Mouse (Mus musculus): ENCODE results near the gene Slco1a6. TPM values are rescaled to one million over a fixed set of nuclear protein-coding genes. Genes with fewer than 3 reads are reported as not detected.
"Not testable (repeated sequence)": the region's sequence is repeated elsewhere in the genome, so short reads cannot be mapped to it uniquely, and the experiment has no call there.

Gene Slco1a6
- polyA plus RNA-seq, 1 experiment from 2014 or later: not detected

DNA sequence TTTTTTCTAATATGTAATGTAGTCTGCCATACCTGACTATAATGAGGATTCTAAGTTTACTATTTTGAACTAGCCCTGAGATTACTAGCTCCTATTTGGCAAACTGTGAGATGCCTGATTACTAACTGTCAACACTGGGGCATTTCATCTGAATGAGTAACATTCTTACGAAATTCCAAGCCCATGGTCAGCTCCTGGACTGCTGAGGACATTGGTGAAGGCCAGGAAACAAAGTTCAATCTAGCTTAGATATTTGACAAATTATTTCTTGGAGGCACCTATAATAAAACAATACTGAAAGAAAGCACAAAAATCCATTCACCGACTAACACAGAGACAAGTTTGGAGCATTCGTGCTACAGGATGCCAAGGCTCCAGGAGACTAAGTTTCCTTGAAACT is 150.0 kb downstream of the Slco1a6 start:
- H3K27me3 ChIP-seq (ENCODE audit: control insufficient read depth, insufficient read depth, low read length); H3K36me3 ChIP-seq (ENCODE audit: control insufficient read depth, insufficient read depth, low read length); H3K4me3 ChIP-seq (ENCODE audit: low read depth, low read length); H3K9me3 ChIP-seq (ENCODE audit: control insufficient read depth, low read length); ATAC-seq (ENCODE audit: insufficient read depth, low FRiP score, low TSS enrichment); H3K27ac ChIP-seq (ENCODE audit: low read depth, low read length); H3K4me1 ChIP-seq (ENCODE audit: control insufficient read depth, insufficient read depth, low read length); H3K4me2 ChIP-seq (ENCODE audit: low read depth); DNase-seq (ENCODE audit: low spot score); H3K9ac ChIP-seq (ENCODE audit: low read length): not testable (repeated sequence)
- 91% methylated on average over 3 of the region's 3 CpGs for WGBS

DNA sequence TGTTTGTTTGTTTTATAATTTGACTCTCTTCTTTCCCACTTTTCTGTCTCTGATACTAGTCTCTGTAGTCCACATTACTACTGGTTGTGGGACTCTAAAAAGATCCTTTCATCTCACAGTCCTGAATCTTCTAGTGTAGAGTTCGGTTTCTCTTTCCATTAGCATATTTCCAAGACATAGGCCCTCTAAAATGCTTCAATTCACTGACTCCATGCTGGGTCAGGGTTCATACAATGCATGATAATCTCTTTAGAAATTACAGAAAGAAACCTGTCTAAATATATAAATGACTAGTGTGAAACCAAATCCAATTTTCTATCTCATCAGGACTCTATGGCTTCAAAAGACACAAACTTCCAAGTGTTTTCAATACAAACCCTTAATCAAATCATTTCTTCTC is 160.6 kb downstream of the Slco1a6 start:
- Histone ChIP-seq H3K4me1 (ENCODE audit: control insufficient read depth, insufficient read depth, low read length) (no peaks in the 10 kb centered on the region), H3K4me2 (ENCODE audit: low read depth) (no peak overlapping the region), H3K27ac (ENCODE audit: low read depth, low read length) (no peak overlapping the region), H3K36me3 (ENCODE audit: control insufficient read depth, insufficient read depth, low read length) (no peaks in the 10 kb centered on the region), H3K4me3 (ENCODE audit: low read depth, low read length) (no peak overlapping the region), H3K9ac (ENCODE audit: low read length) (no peak overlapping the region), H3K9me3 (ENCODE audit: control insufficient read depth, low read length) (no peaks in the 10 kb centered on the region), H3K27me3 (ENCODE audit: control insufficient read depth, insufficient read depth, low read length) (no peaks in the 10 kb centered on the region)
- no peak for DNase-seq (ENCODE audit: low spot score)
- WGBS: 85% methylated on average over 1 of the region's 1 CpGs
- ATAC-seq (ENCODE audit: insufficient read depth, low FRiP score, low TSS enrichment): no peak

- Histone ChIP-seq H3K4me2 (ENCODE audit: low read depth) (no peak overlapping the region), H3K27ac (ENCODE audit: low read depth, low read length) (no peak overlapping the region), H3K4me1 (ENCODE audit: control insufficient read depth, insufficient read depth, low read length) (no peaks in the 10 kb centered on the region), H3K9ac (ENCODE audit: low read length) (no peak overlapping the region), H3K36me3 (ENCODE audit: control insufficient read depth, insufficient read depth, low read length) (no peaks in the 10 kb centered on the region), H3K4me3 (ENCODE audit: low read depth, low read length) (no peak overlapping the region), H3K9me3 (ENCODE audit: control insufficient read depth, low read length) (no peaks in the 10 kb centered on the region), H3K27me3 (ENCODE audit: control insufficient read depth, insufficient read depth, low read length) (no peaks in the 10 kb centered on the region)
- DNase-seq (ENCODE audit: low spot score) (no peak), ATAC-seq (ENCODE audit: insufficient read depth, low FRiP score, low TSS enrichment) (no peak)
- 96% methylated on average over 2 of the region's 2 CpGs for WGBS
Observed at GRCm38 (mm10) chr6:142045746-142046145, 162.6 kb downstream of the Slco1a6 start.

DNA sequence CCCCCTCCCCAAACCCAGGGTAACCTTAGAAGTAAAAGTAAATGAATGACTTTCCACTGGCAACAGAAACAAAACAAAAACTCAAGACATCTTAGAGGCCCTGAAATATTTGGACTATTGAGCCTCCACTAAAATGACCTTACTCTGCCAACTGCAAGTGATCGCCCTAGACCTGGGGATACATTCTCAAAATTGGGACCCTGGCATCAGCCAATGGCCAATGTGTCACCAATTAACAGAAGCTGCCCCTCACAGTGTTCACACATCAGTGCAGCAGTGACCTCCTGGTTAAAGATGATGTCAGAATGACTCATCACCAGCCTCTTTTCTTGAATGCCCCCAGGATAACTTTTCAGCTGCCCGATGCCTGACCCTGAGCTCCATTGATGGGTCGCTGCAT is 166.4 kb downstream of the Slco1a6 start:
- no peak for DNase-seq (ENCODE audit: low spot score)
- no peaks in the 10 kb centered on the region for H3K36me3 ChIP-seq (ENCODE audit: control insufficient read depth, insufficient read depth, low read length)
- no peaks in the 10 kb centered on the region for H3K27me3 ChIP-seq (ENCODE audit: control insufficient read depth, insufficient read depth, low read length)
- WGBS: 93% methylated on average over 3 of the region's 3 CpGs
- no peaks in the 10 kb centered on the region for H3K4me1 ChIP-seq (ENCODE audit: control insufficient read depth, insufficient read depth, low read length)
- H3K4me3 ChIP-seq (ENCODE audit: low read depth, low read length): no peak overlapping the region
- no peaks in the 10 kb centered on the region for H3K9me3 ChIP-seq (ENCODE audit: control insufficient read depth, low read length)
- no peak overlapping the region for H3K4me2 ChIP-seq (ENCODE audit: low read depth)
- no peak overlapping the region for H3K27ac ChIP-seq (ENCODE audit: low read depth, low read length)
- H3K9ac ChIP-seq (ENCODE audit: low read length): no peak overlapping the region
- no peak for ATAC-seq (ENCODE audit: insufficient read depth, low FRiP score, low TSS enrichment)

- no peaks in the 10 kb centered on the region for H3K4me1 ChIP-seq (ENCODE audit: control insufficient read depth, insufficient read depth, low read length)
Observed at GRCm38 (mm10) chr6:142040306-142041175, 167.8 kb downstream of the Slco1a6 start.

DNA sequence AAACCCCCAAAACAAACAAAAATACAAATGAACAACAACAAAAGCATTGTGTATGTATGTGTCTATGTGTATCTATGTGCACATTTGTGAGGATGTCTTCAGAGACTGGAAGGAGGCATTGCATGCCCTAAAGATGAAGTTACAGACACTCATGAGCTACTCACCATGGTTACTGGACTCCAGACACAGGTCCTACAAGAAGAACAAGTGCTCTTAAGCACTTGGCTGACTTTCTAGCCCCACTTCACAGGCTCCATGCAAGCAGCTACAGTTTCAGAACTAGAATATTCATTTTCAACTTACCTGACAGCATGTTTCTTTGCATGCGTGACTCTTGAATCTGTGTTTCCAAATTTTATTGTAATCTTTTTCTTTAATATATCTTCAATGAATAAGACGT is 172.6 kb downstream of the Slco1a6 start:
- H3K9me3 ChIP-seq (ENCODE audit: control insufficient read depth, low read length): no peaks in the 10 kb centered on the region
- DNase-seq (ENCODE audit: low spot score) (no peak), ATAC-seq (ENCODE audit: insufficient read depth, low FRiP score, low TSS enrichment) (no peak)
- no peak overlapping the region for H3K9ac ChIP-seq (ENCODE audit: low read length)
- 85% methylated on average over 2 of the region's 2 CpGs for WGBS
- H3K27ac ChIP-seq (ENCODE audit: low read depth, low read length): no peak overlapping the region
- no peaks in the 10 kb centered on the region for H3K27me3 ChIP-seq (ENCODE audit: control insufficient read depth, insufficient read depth, low read length)
- H3K4me1 ChIP-seq (ENCODE audit: control insufficient read depth, insufficient read depth, low read length): no peaks in the 10 kb centered on the region
- H3K36me3 ChIP-seq (ENCODE audit: control insufficient read depth, insufficient read depth, low read length): no peaks in the 10 kb centered on the region
- H3K4me2 ChIP-seq (ENCODE audit: low read depth): no peak overlapping the region
- no peak overlapping the region for H3K4me3 ChIP-seq (ENCODE audit: low read depth, low read length)

More at GRCm38 (mm10) chr6:142040306-142041175, 167.8 kb downstream of the Slco1a6 start:
- no peaks in the 10 kb centered on the region for H3K9me3 ChIP-seq (ENCODE audit: control insufficient read depth, low read length)
- no peak overlapping the region for H3K4me2 ChIP-seq (ENCODE audit: low read depth)
- no peaks in the 10 kb centered on the region for H3K36me3 ChIP-seq (ENCODE audit: control insufficient read depth, insufficient read depth, low read length)
- H3K27me3 ChIP-seq (ENCODE audit: control insufficient read depth, insufficient read depth, low read length): no peaks in the 10 kb centered on the region
- ATAC-seq (ENCODE audit: insufficient read depth, low FRiP score, low TSS enrichment): peak; percentile 79
- WGBS: 40% methylated on average over 16 of the region's 16 CpGs
- H3K9ac ChIP-seq (ENCODE audit: low read length): no peak overlapping the region
- DNase-seq (ENCODE audit: low spot score): peak; percentile 50
- H3K27ac ChIP-seq (ENCODE audit: low read depth, low read length): no peak overlapping the region
- H3K4me3 ChIP-seq (ENCODE audit: low read depth, low read length): no peak overlapping the region

Other genes starting within 250 kb of the Slco1a6 start
- 0.12 TPM in 1 of 2 replicates, not detected in the other for gene Gm6614, start 197.1 kb downstream of the Slco1a6 start, polyA plus RNA-seq (2014; fragmentation: Nextera tagmentation; extraction: Ambion mirVana)
- not detected in 2 replicates for gene Iapp, start 89.9 kb upstream of the Slco1a6 start, polyA plus RNA-seq (2014; fragmentation: Nextera tagmentation; extraction: Ambion mirVana)
- 0.12 and 0.14 TPM in 2 replicates for gene Slco1a5, start 114.5 kb upstream of the Slco1a6 start, polyA plus RNA-seq (2014; fragmentation: Nextera tagmentation; extraction: Ambion mirVana)
- 16.6 and 22.2 TPM in 2 replicates for gene Pyroxd1, start 137.1 kb upstream of the Slco1a6 start, polyA plus RNA-seq (2014; fragmentation: Nextera tagmentation; extraction: Ambion mirVana)
- gene Recql, start 178.6 kb upstream of the Slco1a6 start, polyA plus RNA-seq (2014; fragmentation: Nextera tagmentation; extraction: Ambion mirVana): 37.6 and 37.9 TPM in 2 replicates
- 120 and 122 TPM in 2 replicates for gene Golt1b, start 178.7 kb upstream of the Slco1a6 start, polyA plus RNA-seq (2014; fragmentation: Nextera tagmentation; extraction: Ambion mirVana)
- gene Spx, start 204.9 kb upstream of the Slco1a6 start, polyA plus RNA-seq (2014; fragmentation: Nextera tagmentation; extraction: Ambion mirVana): 0.56 and 0.78 TPM in 2 replicates

Measured in neural tube, embryonic 11.5 days (tissue).